Mouse (Mus musculus) heart, embryonic 15.5 days (tissue): Measurements from ENCODE around the gene Lrfn2. TPM values are rescaled to one million over a fixed set of nuclear protein-coding genes. Genes with fewer than 3 reads are reported as not detected.

Experiments
- ATAC-seq: fragments of 200-750 bp; cut with Nextera tagmentation; replicated peaks from 2 replicates; pipeline ENCODE4 v1.8.0; 2017; ENCODE audit warnings: low read depth, moderate TSS enrichment; ENCODE audit not compliant: insufficient number of reproducible peaks, insufficient read depth, low FRiP score
- H3K27ac ChIP-seq: fragments of 300-500 bp; sonication (generic); 2 replicates; pipeline ENCODE4 v1.5.1; 2015; ENCODE audit warnings: mild to moderate bottlenecking, inconsistent platforms
- H3K27me3 ChIP-seq: fragments of 300-500 bp; sonication (generic); 2 replicates; pipeline ENCODE4 v1.6.1; 2015; ENCODE audit warnings: inconsistent platforms
- H3K36me3 ChIP-seq: fragments of 300-500 bp; sonication (generic); 2 replicates; pipeline ENCODE4 v1.6.1; 2015; ENCODE audit warnings: mild to moderate bottlenecking, inconsistent platforms
- H3K4me1 ChIP-seq: fragments of 300-500 bp; sonication (generic); replicated peaks from 2 replicates; pipeline ENCODE4 v1.6.1; 2015; ENCODE audit warnings: inconsistent platforms
- H3K4me2 ChIP-seq: fragments of 300-500 bp; sonication (generic); 2 replicates; pipeline ENCODE4 v1.6.1; 2015; ENCODE audit warnings: inconsistent platforms, mild to moderate bottlenecking, moderate library complexity
- H3K4me3 ChIP-seq: fragments of 300-500 bp; sonication (generic); 2 replicates; pipeline ENCODE4 v1.5.1; 2015; ENCODE audit warnings: mild to moderate bottlenecking, inconsistent platforms
- H3K9ac ChIP-seq: fragments of 300-500 bp; sonication (generic); 2 replicates; pipeline ENCODE4 v1.6.1; 2015; ENCODE audit warnings: mild to moderate bottlenecking, inconsistent platforms
- H3K9me3 ChIP-seq: fragments of 300-500 bp; sonication (generic); replicated peaks from 2 replicates; pipeline ENCODE4 v1.6.1; 2016; ENCODE audit warnings: inconsistent platforms
- WGBS: fragments of 180-500 bp; shearing (Covaris S2); methylation state at CpG from one replicate; pipeline ENCODE4 v1.1.7; 2015; ENCODE audit warnings: mixed read lengths; 5-methylcytosine and 5-hydroxymethylcytosine counted together
- polyA plus RNA-seq: library from polyadenylated mRNA; unstranded; fragments of >200 nt; fragmentation: Nextera tagmentation; extraction: Ambion mirVana; gene quantifications from 2 replicates; pipeline ENCODE4 v1.2.1, GENCODE M21; 2015

Lrfn2 gene
- 0.28 and 0.42 TPM in 2 replicates for polyA plus RNA-seq

DNA sequence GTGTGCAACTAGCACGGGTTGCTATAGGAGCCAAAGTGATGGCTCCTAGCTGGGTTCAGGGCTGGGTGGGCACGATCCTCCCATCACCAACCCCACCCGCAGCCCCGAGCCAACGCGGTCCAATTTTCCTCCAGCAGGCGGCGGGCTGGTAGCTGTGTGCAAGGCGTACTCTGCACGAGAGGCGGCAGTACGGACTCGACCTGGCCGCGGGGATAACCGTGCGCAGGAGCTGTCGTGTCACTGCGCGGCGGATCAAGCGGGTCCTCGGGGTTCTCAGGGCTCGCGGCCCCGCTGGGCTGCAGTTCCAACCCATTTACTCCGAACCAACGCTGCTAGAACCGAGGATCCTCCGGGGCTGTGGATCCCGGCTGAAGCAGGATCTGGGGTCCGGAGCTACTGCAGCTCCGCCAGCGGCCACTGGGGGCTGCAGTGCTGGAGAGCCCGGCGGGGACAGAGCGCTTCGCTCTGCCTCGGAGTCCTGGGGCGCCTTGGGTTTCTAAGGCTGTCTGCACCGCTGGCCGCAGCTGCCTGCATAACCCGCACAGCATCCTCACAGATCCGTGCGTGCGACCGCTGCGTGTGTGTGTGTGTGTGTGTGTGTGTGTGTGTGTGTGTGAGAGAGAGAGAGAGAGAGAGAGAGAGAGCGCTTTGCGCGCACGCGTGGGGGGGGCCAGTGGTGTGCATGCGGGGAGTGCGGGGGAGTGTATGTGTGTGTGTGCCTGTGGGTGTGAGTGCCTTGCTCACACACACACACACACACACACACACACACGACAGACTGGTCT lies at the start of gene Lrfn2:
Lrfn2 (plus strand) TSS at position 759 of the 785 bp plus-strand sequence.
- Histone ChIP-seq H3K4me1 (peaks cover 11% of the 10 kb centered on the region), H3K9me3 (no peaks in the 10 kb centered on the region), H3K9ac (peak within 1 kb of the TSS; percentile 63), H3K27ac (no peak within 1 kb of the TSS), H3K4me2 (peak within 1 kb of the TSS; percentile 95), H3K4me3 (peak within 1 kb of the TSS; percentile 60), H3K27me3 (peaks cover 65% of the 10 kb centered on the region), H3K36me3 (no peaks in the 10 kb centered on the region)
- WGBS = under 1% methylated on average over 49 of the region's 56 CpGs
- peak; percentile 86 for ATAC-seq

DNA sequence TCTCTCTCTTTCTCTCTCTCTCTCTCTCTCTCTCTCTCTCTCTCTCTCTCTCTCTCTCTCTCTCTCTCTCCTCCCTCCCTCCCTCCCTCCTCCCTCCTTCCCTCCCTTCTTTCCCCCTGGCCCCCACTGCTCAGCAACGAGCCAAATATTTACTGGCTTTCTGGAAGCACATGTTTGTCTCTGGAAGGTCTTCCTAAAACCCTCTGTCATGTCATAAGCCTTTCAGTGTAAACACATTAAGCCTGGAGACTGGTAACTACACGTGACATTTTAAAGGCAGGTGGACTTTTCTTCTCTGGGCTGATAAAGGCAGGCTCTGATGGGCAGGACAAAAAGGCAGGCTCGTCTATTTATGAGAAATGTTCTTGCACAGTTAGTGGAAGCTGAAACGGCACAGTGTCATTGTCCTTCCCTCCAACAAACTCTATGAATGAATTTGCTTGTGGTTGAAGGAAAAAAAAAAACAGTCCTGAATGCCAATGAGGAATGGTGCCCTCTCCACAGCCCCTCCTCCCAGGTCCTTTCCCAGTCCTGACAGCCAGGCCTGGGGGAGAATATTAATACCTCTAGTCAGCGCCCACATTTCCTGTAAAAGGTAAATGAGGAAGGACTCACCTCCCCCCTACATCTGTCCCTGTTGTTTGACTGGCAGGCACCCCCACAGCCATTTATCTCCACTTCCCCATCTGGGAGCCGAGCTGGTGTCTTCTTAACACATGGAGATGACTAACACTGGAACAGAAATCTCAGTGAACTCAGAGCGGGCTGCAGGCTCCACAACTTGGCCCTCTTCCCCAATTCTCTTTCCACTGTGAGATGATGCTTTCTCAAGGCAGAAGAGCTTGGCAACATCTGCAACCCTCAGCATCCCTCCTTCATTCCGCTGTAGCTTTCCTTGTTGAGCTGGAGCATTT lies 44.5 kb upstream of the Lrfn2 start:
- H3K4me3 ChIP-seq = no peak overlapping the region
- H3K9ac ChIP-seq = no peak overlapping the region
- no peak for ATAC-seq
- H3K27ac ChIP-seq = no peak overlapping the region
- no peaks in the 10 kb centered on the region for H3K9me3 ChIP-seq
- H3K36me3 ChIP-seq = no peaks in the 10 kb centered on the region
- H3K4me2 ChIP-seq = no peak overlapping the region
- no peaks in the 10 kb centered on the region for H3K4me1 ChIP-seq
- 41% methylated on average over 8 of the region's 8 CpGs for WGBS
- H3K27me3 ChIP-seq = no peaks in the 10 kb centered on the region

DNA sequence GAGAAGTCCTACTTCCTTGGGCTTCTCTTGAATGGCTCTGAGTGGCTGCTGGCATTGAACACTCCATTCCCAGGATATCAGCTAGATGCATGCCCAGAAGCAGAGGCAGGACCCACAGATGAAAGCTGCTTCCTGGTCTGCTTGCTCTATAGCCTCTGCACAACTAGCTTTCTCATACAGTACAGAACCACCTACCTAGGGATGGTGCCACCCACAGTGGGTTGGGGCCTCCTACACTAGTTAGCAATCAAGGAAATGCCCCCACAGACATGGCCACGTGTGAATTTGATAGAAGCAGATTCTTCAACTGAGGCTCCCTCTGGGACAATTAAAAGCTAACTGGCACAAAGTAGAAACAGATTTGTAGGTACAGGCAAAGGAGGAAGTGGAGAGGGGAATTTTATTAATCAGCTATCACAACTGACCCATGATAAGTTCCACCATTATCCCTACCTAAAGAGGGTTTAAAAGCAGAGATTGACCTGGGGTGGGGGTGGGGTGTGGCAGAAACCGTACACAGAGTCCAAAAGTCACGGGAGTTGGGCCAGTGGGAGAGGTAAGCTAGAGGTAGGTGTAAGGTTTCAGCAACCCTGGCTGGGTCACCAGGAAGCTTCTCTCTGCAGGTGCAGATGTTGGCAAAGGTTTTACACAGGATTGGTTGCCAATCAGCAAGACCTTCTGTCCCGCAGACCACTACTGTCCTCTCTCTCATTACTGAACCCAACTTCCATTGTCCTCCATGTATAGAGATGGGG lies 26.7 kb upstream of the Lrfn2 start:
- Histone ChIP-seq H3K4me1 (no peaks in the 10 kb centered on the region), H3K9me3 (no peaks in the 10 kb centered on the region), H3K4me2 (no peak overlapping the region), H3K4me3 (no peak overlapping the region), H3K36me3 (no peaks in the 10 kb centered on the region), H3K27me3 (no peaks in the 10 kb centered on the region), H3K27ac (no peak overlapping the region), H3K9ac (no peak overlapping the region)
- WGBS = 57% methylated on average over 4 of the region's 4 CpGs
- ATAC-seq = no peak

DNA sequence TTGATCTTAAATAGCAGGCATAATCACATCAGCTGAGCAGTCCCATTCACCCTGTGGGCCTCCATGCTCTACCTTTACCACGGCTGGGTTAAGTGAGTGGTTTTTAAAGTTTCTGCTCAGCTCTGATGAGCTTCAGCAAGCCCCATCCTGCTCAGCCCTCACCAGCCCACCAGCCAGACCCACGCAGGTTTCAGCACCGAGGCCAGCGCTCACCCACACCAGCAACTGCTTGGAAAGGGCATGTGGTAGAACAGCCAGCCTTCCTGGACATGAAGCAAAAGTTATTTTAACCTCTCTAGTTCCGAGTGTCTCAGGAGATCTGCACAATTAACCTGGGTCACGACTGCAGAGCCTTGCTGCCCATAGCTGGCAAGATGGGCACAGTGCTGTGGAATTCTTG lies 18.7 kb upstream of the Lrfn2 start:
- H3K4me1 ChIP-seq = no peaks in the 10 kb centered on the region
- no peak overlapping the region for H3K27ac ChIP-seq
- no peak overlapping the region for H3K4me2 ChIP-seq
- no peak overlapping the region for H3K9ac ChIP-seq
- H3K36me3 ChIP-seq = no peaks in the 10 kb centered on the region
- WGBS = 35% methylated on average over 6 of the region's 6 CpGs
- H3K4me3 ChIP-seq = no peak overlapping the region
- H3K9me3 ChIP-seq = no peaks in the 10 kb centered on the region
- ATAC-seq = no peak
- 0 out of 2 replicates have a peak, but pooled peaks cover 11% of the 10 kb centered on the region for H3K27me3 ChIP-seq

DNA sequence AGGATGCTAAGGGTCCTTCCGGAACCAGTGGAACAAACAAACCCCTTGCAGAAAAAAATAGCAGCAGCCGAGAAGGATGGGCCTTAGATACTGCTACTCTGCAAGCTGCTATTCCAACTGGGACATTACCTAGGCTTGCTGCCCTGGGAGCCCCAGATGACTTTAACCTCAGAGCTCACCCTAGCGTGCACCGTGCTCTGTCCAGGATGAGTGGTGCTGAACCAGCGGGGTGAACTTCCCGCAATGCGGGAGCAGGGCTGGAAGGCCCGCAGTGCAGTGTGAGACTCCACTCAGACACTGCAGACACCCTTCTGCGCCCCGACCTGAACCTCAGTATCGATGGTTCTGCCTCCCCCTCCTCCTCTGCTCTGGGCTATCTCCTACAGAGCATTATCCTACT lies 14.8 kb upstream of the Lrfn2 start:
- WGBS = 13% methylated on average over 11 of the region's 11 CpGs
- no peak overlapping the region for H3K4me2 ChIP-seq

DNA sequence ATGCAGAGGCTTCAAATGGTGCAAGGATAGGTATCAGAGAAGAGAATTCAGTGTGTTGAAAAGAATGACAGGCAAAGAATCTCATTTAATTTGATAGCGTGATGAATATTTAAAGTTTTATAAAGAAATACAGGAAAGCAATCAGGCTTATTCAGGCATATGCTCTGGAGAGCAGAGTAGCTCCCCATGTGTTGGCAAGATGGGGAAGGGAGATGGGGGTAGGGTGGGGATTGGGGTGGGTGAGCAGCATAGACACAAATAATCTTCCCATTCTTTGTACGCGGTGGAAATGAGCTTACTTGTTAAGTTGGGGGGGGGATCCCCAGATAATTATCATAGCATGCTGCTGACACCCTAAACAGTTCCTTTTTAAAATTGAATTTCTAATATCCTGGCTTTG lies 13.7 kb upstream of the Lrfn2 start:
- H3K36me3 ChIP-seq = no peaks in the 10 kb centered on the region
- H3K9me3 ChIP-seq = no peaks in the 10 kb centered on the region
- no peak overlapping the region for H3K4me2 ChIP-seq
- no peak overlapping the region for H3K4me3 ChIP-seq
- no peak for ATAC-seq
- H3K27me3 ChIP-seq = peaks cover 16% of the 10 kb centered on the region
- H3K4me1 ChIP-seq = no peaks in the 10 kb centered on the region
- no peak overlapping the region for H3K9ac ChIP-seq
- WGBS = 91% methylated on average over 3 of the region's 3 CpGs
- no peak overlapping the region for H3K27ac ChIP-seq

More for the DNA sequence above, 14.8 kb upstream of the Lrfn2 start:
- no peaks in the 10 kb centered on the region for H3K9me3 ChIP-seq
- H3K4me1 ChIP-seq = no peaks in the 10 kb centered on the region
- peaks cover 16% of the 10 kb centered on the region for H3K27me3 ChIP-seq
- no peaks in the 10 kb centered on the region for H3K36me3 ChIP-seq
- no peak for ATAC-seq
- H3K27ac ChIP-seq = no peak overlapping the region
- H3K4me3 ChIP-seq = no peak overlapping the region
- no peak overlapping the region for H3K9ac ChIP-seq

DNA sequence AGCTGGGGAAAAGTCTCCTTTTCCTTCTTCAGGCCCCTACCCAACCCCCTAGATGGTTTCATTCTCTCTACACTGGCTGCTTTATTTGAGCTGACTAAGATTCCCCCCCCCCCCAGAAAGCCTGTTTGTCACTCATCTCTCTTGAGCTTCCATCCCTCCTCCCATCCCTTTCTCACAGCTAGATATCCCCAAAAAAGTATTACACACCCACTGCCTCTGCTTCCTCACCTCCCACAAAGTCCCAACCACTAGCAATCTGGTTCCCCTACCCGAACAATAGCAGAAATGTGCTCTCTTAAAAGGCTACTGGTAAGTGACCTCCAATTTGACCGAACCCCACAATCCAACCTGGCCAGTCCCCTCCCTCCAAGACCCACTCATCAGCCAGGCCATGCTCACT lies 9.3 kb upstream of the Lrfn2 start:
- Histone ChIP-seq H3K4me2 (no peak overlapping the region), H3K27me3 (peaks cover 10% of the 10 kb centered on the region), H3K9ac (no peak overlapping the region), H3K4me1 (no peaks in the 10 kb centered on the region), H3K36me3 (no peaks in the 10 kb centered on the region), H3K9me3 (no peaks in the 10 kb centered on the region), H3K27ac (no peak overlapping the region), H3K4me3 (no peak overlapping the region)
- ATAC-seq = no peak
- 73% methylated on average over 2 of the region's 2 CpGs for WGBS

DNA sequence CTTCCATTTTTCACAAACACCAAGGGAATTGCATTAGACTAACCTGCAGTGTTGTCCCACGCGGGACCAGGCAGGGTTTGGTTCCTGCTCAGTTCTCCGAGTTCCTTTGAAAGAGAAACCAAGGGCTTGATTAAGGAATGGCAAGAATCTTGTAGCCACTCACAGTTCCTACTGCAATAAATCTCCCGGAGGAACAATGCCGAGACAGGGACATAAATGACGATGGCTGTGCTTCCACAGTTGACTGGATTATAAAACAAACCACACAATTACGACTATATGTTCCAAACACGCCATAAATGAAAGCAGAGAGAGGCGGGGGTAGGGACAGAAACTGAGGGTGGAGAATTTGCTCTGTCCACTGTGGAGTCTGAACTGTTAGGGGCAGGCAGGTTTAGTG lies 6.8 kb upstream of the Lrfn2 start:
- ATAC-seq = no peak
- H3K4me2 ChIP-seq = no peak overlapping the region

DNA sequence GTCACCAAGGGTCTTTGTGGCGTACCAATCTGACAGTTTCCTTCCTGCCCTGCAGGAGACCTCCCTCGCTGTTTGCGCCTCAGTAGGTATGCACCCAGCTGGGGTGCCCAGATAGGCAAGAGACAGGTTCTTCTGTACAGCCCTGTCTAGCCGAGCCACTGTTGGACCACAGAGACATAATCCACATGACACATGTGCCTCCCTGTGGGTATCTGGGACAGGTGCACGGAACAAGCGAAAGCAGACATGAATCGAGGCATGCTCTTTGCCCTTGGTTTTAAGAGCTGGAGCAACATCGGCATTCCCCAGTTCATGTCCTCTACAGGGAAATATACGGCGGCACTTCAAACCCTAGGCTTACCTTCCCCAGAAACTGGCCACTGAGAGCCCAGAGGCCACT lies 1.2 kb upstream of the Lrfn2 start:
- no peak for ATAC-seq
- Histone ChIP-seq H3K9me3 (no peaks in the 10 kb centered on the region), H3K4me2 (peak overlapping the region; percentile 95; the same call in 1 of the 2 replicates), H3K27ac (no peak overlapping the region), H3K36me3 (no peaks in the 10 kb centered on the region), H3K4me1 (peaks cover 11% of the 10 kb centered on the region), H3K4me3 (no peak overlapping the region), H3K9ac (no peak overlapping the region), H3K27me3 (peaks cover 60% of the 10 kb centered on the region)
- 53% methylated on average over 10 of the region's 10 CpGs for WGBS

More for the DNA sequence above, 6.8 kb upstream of the Lrfn2 start:
- Histone ChIP-seq H3K27me3 (peaks cover 13% of the 10 kb centered on the region), H3K36me3 (no peaks in the 10 kb centered on the region), H3K4me3 (no peak overlapping the region), H3K9me3 (no peaks in the 10 kb centered on the region), H3K27ac (no peak overlapping the region), H3K4me1 (no peaks in the 10 kb centered on the region), H3K9ac (no peak overlapping the region)
- 72% methylated on average over 9 of the region's 9 CpGs for WGBS

DNA sequence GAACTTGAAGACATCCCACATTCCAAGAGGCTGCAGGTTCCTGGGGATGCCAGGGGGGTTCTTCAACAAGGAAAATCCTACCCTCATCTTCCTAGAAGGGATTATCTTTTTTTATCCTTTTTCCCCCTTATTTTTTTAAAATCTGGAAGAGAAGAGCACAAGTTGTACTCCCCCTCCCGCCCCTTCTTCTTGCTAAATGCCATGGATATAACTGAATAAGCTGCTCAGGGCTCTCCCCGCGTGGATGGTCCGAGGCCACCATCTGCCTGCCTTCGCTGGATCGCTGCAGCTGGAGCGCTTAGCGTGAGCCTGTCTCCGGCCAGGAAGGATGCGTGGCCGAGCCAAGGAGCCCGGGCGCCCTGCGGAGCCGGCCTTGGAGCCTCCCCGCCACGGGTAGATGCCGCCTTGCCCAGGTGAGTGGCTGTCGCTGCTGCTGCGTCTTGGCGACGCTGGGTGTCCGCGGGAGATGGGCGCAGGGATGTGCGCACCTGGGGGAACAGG lies 277 bp downstream of the Lrfn2 start:
- H3K4me1 ChIP-seq = peaks cover 11% of the 10 kb centered on the region
- no peak overlapping the region for H3K27ac ChIP-seq
- no peaks in the 10 kb centered on the region for H3K36me3 ChIP-seq
- 1% methylated on average over 26 of the region's 26 CpGs for WGBS
- peaks cover 70% of the 10 kb centered on the region for H3K27me3 ChIP-seq
- ATAC-seq = no peak
- no peak overlapping the region; the same call in 1 of the 2 replicates for H3K9ac ChIP-seq
- H3K9me3 ChIP-seq = no peaks in the 10 kb centered on the region
- peak overlapping the region; percentile 60 for H3K4me3 ChIP-seq
- peak overlapping the region; percentile 95 for H3K4me2 ChIP-seq

DNA sequence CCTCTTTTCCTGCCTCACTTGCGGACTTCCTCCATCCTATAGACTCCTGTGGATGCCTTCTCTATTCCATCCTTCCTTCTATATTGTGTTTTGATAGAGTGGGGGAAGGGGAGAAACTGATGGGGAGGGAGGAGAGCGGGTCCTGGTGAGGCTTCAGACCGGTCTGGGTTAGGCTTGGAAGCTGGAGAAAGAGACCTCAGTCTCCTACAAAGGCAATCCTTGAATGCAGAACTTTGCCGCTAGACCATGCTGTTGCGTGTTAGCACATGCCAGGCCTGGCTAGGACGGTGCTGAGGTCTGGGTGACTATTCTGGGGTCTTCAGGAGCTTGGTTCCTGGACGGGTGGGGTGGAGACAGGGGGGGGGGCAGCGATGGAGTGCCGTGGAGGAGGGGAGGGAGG lies 737 bp downstream of the Lrfn2 start:
- Histone ChIP-seq H3K9me3 (no peaks in the 10 kb centered on the region), H3K4me3 (peak overlapping the region; percentile 60), H3K4me2 (peak overlapping the region; percentile 95), H3K4me1 (peaks cover 11% of the 10 kb centered on the region), H3K27me3 (peaks cover 73% of the 10 kb centered on the region), H3K9ac (no peak overlapping the region; the same call in 1 of the 2 replicates), H3K36me3 (no peaks in the 10 kb centered on the region), H3K27ac (no peak overlapping the region)
- WGBS = 12% methylated on average over 9 of the region's 9 CpGs
- ATAC-seq = no peak
